Mouse (Mus musculus) forebrain, embryonic 10.5 days (tissue): ENCODE measurements around the gene Fam76a. TPM values are rescaled to one million over a fixed set of nuclear protein-coding genes. Genes with fewer than 3 reads are reported as not detected.
A peak's percentile ranks its signal among the peaks of the same experiment; 100 is the strongest.

ENCODE experiments used
- DNase-seq: peaks from one replicate; pipeline ENCODE4 v3.0.0-alpha.2; 2017; ENCODE audit warnings: low spot score; ENCODE audit errors: extremely low spot score
- H3K27ac ChIP-seq: fragments of 300-500 bp; sonication (generic); 2 replicates; pipeline ENCODE4 v1.5.1; 2016; ENCODE audit warnings: mild to moderate bottlenecking
- H3K27me3 ChIP-seq: fragments of 300-500 bp; sonication (generic); 2 replicates; pipeline ENCODE4 v1.6.1; 2016; ENCODE audit warnings: mild to moderate bottlenecking; ENCODE audit not compliant: poor library complexity, severe bottlenecking
- H3K36me3 ChIP-seq: fragments of 300-500 bp; sonication (generic); replicated peaks from 2 replicates; pipeline ENCODE4 v1.6.1; 2016; ENCODE audit warnings: mild to moderate bottlenecking, moderate library complexity
- H3K4me1 ChIP-seq: fragments of 300-500 bp; sonication (generic); 2 replicates; pipeline ENCODE4 v1.6.1; 2016
- H3K4me3 ChIP-seq: fragments of 300-500 bp; sonication (generic); 2 replicates; pipeline ENCODE4 v1.5.1; 2016; ENCODE audit warnings: mild to moderate bottlenecking, moderate library complexity
- H3K9me3 ChIP-seq: fragments of 300-500 bp; sonication (generic); 2 replicates; pipeline ENCODE4 v1.6.1; 2016; ENCODE audit warnings: mild to moderate bottlenecking, moderate library complexity
- WGBS: fragments of 180-500 bp; shearing (Covaris S2); methylation state at CpG from one replicate; pipeline ENCODE4 v1.1.7; 2016; 5-methylcytosine and 5-hydroxymethylcytosine counted together
- polyA plus RNA-seq: library from polyadenylated mRNA; unstranded; fragments of >200 nt; fragmentation: Nextera tagmentation; extraction: Ambion mirVana; gene quantifications from 2 replicates; pipeline ENCODE4 v1.2.1, GENCODE M21; 2016

The Fam76a gene
- polyA plus RNA-seq: 29.7 and 32.2 TPM in 2 replicates

GRCm38 (mm10) chr4:132922558-132923008 is at the start of gene Fam76a:
Gene Fam76a, minus strand, starts transcription at chr4:132922558.
- Histone ChIP-seq H3K27me3 (no peaks in the 10 kb centered on the region), H3K27ac (peak within 1 kb of the TSS; percentile 91), H3K4me3 (peak within 1 kb of the TSS; percentile 94), H3K4me1 (peaks cover 33% of the 10 kb centered on the region), H3K36me3 (peaks cover 23% of the 10 kb centered on the region), H3K9me3 (no peaks in the 10 kb centered on the region)
- DNase-seq: peak; percentile 100
- WGBS: under 1% methylated on average over 53 of the region's 53 CpGs

DNA sequence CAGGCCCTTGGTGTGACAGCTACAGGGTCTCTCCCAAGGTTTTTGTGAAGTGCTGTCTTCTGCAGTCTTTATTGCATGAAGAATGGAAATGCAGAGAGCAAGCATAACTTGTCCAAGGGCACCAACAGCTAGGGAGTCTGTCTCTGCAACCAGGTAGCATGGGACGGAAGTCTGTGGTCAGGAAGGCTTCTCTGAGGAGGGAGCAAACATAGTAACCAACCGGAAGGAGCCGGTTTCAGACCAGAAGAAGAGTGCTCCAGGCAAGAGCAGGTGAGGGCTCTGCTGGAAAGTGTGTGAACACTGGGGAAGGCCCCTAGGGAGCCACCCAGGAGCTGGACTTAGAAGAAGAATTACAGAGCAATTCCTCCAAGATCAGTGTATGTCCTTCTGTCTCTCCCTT is 49.7 kb upstream of the Fam76a start:
- DNase-seq: no peak
- Histone ChIP-seq H3K9me3 (no peaks in the 10 kb centered on the region), H3K4me3 (no peak overlapping the region), H3K4me1 (peaks cover 50% of the 10 kb centered on the region), H3K27ac (no peak overlapping the region), H3K36me3 (no peaks in the 10 kb centered on the region), H3K27me3 (peaks cover 59% of the 10 kb centered on the region)
- 66% methylated on average over 3 of the region's 3 CpGs for whole genome bisulfite sequencing

- Histone ChIP-seq H3K27ac (no peak overlapping the region), H3K4me1 (peaks cover 47% of the 10 kb centered on the region), H3K4me3 (no peak overlapping the region), H3K9me3 (no peaks in the 10 kb centered on the region), H3K27me3 (peaks cover 54% of the 10 kb centered on the region), H3K36me3 (no peaks in the 10 kb centered on the region)
- WGBS: 75% methylated on average over 6 of the region's 6 CpGs
- no peak for DNase-seq
Observed at GRCm38 (mm10) chr4:132971601-132972000, 49.2 kb upstream of the Fam76a start.

- Histone ChIP-seq H3K27me3 (peaks cover 21% of the 10 kb centered on the region), H3K36me3 (no peaks in the 10 kb centered on the region), H3K27ac (no peak overlapping the region), H3K4me3 (no peak overlapping the region), H3K9me3 (no peaks in the 10 kb centered on the region), H3K4me1 (peaks cover 35% of the 10 kb centered on the region)
- DNase-seq: no peak
- WGBS: 51% methylated on average over 6 of the region's 6 CpGs
Observed at GRCm38 (mm10) chr4:132968105-132968938, 46.0 kb upstream of the Fam76a start.

- Histone ChIP-seq H3K4me1 (peaks cover 53% of the 10 kb centered on the region), H3K9me3 (no peaks in the 10 kb centered on the region), H3K4me3 (no peak overlapping the region), H3K27me3 (no peaks in the 10 kb centered on the region), H3K36me3 (no peaks in the 10 kb centered on the region), H3K27ac (peak overlapping the region; percentile 74)
- no peak for DNase-seq
- WGBS: 18% methylated on average over 5 of the region's 5 CpGs
Observed at GRCm38 (mm10) chr4:132964473-132964872, 42.1 kb upstream of the Fam76a start.

- Histone ChIP-seq H3K27me3 (no peaks in the 10 kb centered on the region), H3K9me3 (no peaks in the 10 kb centered on the region), H3K27ac (peak overlapping the region; percentile 74), H3K4me3 (no peak overlapping the region), H3K36me3 (no peaks in the 10 kb centered on the region), H3K4me1 (peaks cover 57% of the 10 kb centered on the region)
- 28% methylated on average over 3 of the region's 3 CpGs for WGBS
- DNase-seq: no peak
Observed at GRCm38 (mm10) chr4:132964064-132964463, 41.7 kb upstream of the Fam76a start.

DNA sequence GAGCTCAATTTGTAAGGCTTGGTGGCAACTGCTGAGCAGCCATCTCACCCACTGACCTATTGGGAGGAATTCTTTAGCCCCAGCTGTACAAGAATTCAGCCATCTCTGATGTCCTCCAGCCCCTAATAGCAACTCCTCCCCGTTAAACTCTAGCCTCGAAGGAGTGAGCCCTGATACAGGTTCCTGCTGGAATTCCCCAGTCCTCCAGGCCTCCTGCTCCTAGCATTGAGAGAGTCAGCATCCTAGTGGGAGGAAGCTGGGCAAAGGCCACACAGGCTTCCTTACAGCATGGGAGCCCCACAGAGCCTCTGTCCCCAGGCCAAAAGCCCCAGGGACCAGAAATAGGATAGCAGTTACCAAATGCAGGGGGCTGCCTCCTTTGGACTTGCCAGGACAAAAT is 41.1 kb upstream of the Fam76a start:
- no peak for DNase-seq
- peaks cover 61% of the 10 kb centered on the region for H3K4me1 ChIP-seq
- no peak overlapping the region for H3K4me3 ChIP-seq
- no peaks in the 10 kb centered on the region for H3K27me3 ChIP-seq
- 39% methylated on average over 2 of the region's 2 CpGs for WGBS
- no peaks in the 10 kb centered on the region for H3K36me3 ChIP-seq
- peak overlapping the region; percentile 74 for H3K27ac ChIP-seq
- no peaks in the 10 kb centered on the region for H3K9me3 ChIP-seq

DNA sequence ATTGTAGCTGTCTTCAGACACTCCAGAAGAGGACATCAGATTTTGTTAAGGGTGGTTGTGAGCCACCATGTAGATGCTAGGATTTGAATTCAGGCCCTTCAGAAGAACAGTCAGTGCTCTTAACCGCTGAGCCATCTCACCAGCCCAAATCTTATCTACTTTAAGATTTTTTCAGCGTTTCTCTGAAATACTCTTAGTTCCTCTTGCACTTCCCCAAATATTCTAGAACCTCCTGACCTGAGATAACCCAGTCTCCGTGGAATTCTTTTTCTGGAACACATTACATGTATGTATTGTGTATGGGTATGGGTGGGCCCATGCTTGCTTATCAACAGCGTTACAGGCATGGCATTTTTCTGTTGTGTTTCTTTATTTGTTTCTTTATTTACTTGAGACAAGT is 40.3 kb upstream of the Fam76a start:
- Histone ChIP-seq H3K27ac (no peak overlapping the region), H3K9me3 (no peaks in the 10 kb centered on the region), H3K36me3 (no peaks in the 10 kb centered on the region), H3K27me3 (no peaks in the 10 kb centered on the region), H3K4me3 (no peak overlapping the region), H3K4me1 (peaks cover 58% of the 10 kb centered on the region)
- DNase-seq: no peak
- 93% methylated on average over 4 of the region's 4 CpGs for WGBS

GRCm38 (mm10) chr4:132961866-132962265 is 39.5 kb upstream of the Fam76a start:
- Histone ChIP-seq H3K9me3 (no peaks in the 10 kb centered on the region), H3K27ac (peak overlapping the region; percentile 25; the same call in 1 of the 2 replicates), H3K4me3 (no peak overlapping the region), H3K4me1 (peaks cover 58% of the 10 kb centered on the region), H3K36me3 (no peaks in the 10 kb centered on the region), H3K27me3 (no peaks in the 10 kb centered on the region)
- WGBS: 87% methylated on average over 5 of the region's 5 CpGs
- DNase-seq: no peak

- no peaks in the 10 kb centered on the region for H3K27me3 ChIP-seq
- H3K4me1 ChIP-seq: peaks cover 59% of the 10 kb centered on the region
- H3K36me3 ChIP-seq: no peaks in the 10 kb centered on the region
- 71% methylated on average over 13 of the region's 13 CpGs for WGBS
- no peak for DNase-seq
- no peak overlapping the region for H3K4me3 ChIP-seq
- H3K27ac ChIP-seq: peak overlapping the region; percentile 85
- no peaks in the 10 kb centered on the region for H3K9me3 ChIP-seq
Observed at GRCm38 (mm10) chr4:132960864-132961639, 38.7 kb upstream of the Fam76a start.

DNA sequence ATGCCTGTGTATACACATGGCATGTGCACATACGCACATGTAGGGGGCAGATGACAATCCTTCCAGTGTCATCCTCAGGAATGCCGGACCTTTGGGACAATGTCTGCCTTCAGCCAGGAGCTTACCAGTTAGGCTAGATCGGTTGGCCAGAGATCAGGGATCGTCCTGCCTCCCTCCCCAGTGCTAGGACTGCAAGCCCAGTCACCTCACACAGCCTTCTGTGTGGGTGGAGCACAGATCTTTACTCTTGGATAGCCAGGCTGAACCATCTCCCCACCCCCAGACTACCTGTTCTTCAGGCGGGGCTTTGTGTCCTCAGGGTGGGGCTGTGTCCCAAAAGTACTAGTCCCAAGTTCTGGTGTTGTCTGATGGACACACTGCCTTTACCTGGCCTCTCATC is 38.0 kb upstream of the Fam76a start:
- Histone ChIP-seq H3K36me3 (no peaks in the 10 kb centered on the region), H3K27me3 (no peaks in the 10 kb centered on the region), H3K27ac (peak overlapping the region; percentile 85), H3K4me1 (peaks cover 67% of the 10 kb centered on the region), H3K9me3 (no peaks in the 10 kb centered on the region), H3K4me3 (no peak overlapping the region)
- WGBS: 69% methylated on average over 5 of the region's 5 CpGs
- DNase-seq: no peak

- H3K4me1 ChIP-seq: peaks cover 69% of the 10 kb centered on the region
- no peaks in the 10 kb centered on the region for H3K9me3 ChIP-seq
- no peak overlapping the region for H3K4me3 ChIP-seq
- no peak for DNase-seq
- no peaks in the 10 kb centered on the region for H3K27me3 ChIP-seq
- no peaks in the 10 kb centered on the region for H3K36me3 ChIP-seq
- 54% methylated on average over 3 of the region's 3 CpGs for WGBS
- peak overlapping the region; percentile 85 for H3K27ac ChIP-seq
Observed at GRCm38 (mm10) chr4:132959679-132960045, 37.3 kb upstream of the Fam76a start.
